In the genomic region with DNA sequence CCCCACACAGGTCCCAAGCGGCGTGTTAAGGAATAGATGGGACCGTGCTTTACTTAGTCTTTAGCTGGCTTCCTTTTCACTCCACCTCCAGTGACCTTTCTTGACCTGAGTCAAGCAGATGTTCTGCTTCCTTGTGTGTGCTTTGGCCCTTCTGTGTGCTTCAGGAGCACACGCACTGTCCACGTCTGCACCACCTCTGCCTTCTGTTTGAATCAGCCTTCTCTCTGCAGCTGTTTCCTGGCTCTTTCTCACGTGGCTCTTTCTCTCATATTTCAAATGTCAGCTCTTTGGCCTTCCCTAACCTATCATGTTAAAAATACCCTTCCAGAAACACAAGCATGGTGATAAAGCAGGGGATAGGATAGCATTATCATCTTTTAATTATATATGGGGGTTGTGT, we compare ENCODE assay signal across 20 mouse cellular contexts. TPM values are rescaled to one million over a fixed set of nuclear protein-coding genes. Genes with fewer than 3 reads are reported as not detected.
DNase-seq lines count a peak whose midpoint lies in the region; ATAC-seq and TF ChIP-seq lines count a peak whose summit lies in the region.
"Had no signal": no experiment of that assay in that cellular context is flagged by ENCODE, and none has a peak within 500 bp of the region (broad histone marks: within the 10 kb centered on the region; RNA-seq: fewer than 3 reads in every experiment).

No protein-coding gene starts in this region.

- no peaks in the 10 kb centered on the region for H3K9me3 ChIP-seq in kidney, postnatal 0 days (replicated peaks; ENCODE audit: low read length)
- H3K9me3 ChIP-seq in kidney, embryonic 14.5 days (ENCODE audit: control insufficient read depth, low read length) = no peaks in the 10 kb centered on the region
- H3K9me3 ChIP-seq: forebrain, embryonic 10.5 days; midbrain, embryonic 13.5 days had no signal

- no peak overlapping the region for H3K27ac ChIP-seq in kidney, postnatal 0 days
- no peak overlapping the region for H3K27ac ChIP-seq in kidney, embryonic 14.5 days (ENCODE audit: low read depth, low read length)
- H3K27ac ChIP-seq in testis, adult 2 months (ENCODE audit: control insufficient read depth, insufficient read depth, low read depth, low read length) = peak overlapping the region; percentile 68
- H3K27ac ChIP-seq: forebrain, embryonic 10.5 days; hindbrain, postnatal 0 days; midbrain, embryonic 13.5 days; stomach, postnatal 0 days had no signal

- no peak for TF ChIP-seq CTCF in kidney, postnatal 0 days (IDR thresholded peaks at IDR 0.05; ENCODE audit: low read depth)
- TF ChIP-seq CTCF in testis, adult 2 months (IDR thresholded peaks at IDR 0.05; ENCODE audit: control insufficient read depth, insufficient read depth, insufficient replicate concordance, low read depth, low read length) = no peak

- 0 out of 2 replicates have a peak, but pooled peaks cover 3% of the 10 kb centered on the region for H3K4me1 ChIP-seq in kidney, postnatal 0 days (replicated peaks; ENCODE audit: insufficient read depth, low read length)
- H3K4me1 ChIP-seq in kidney, embryonic 14.5 days (ENCODE audit: control insufficient read depth, insufficient read depth, low read length) = no peaks in the 10 kb centered on the region
- peaks cover 5% of the 10 kb centered on the region; the same call in 1 of the 2 replicates for H3K4me1 ChIP-seq in testis, adult 2 months (ENCODE audit: control insufficient read depth, insufficient read depth, low read length)
- H3K4me1 ChIP-seq: midbrain, embryonic 13.5 days had no signal

- no peak; the same call in 1 of the 2 replicates for ATAC-seq in kidney, postnatal 0 days (replicated peaks; ENCODE audit: low FRiP score, low read depth)
- no peak for ATAC-seq in kidney, embryonic 14.5 days (ENCODE audit: low FRiP score, low TSS enrichment)
- ATAC-seq: CD4-positive, CD25-positive, alpha-beta regulatory T cell, adult 4 months; forebrain, embryonic 16.5 days; hindbrain, postnatal 0 days; midbrain, embryonic 13.5 days had no signal

- DNase-seq in gastrocnemius, adult 18-20 months (ENCODE audit: low spot score) = peak; percentile 13
- no peak for DNase-seq in gastrocnemius, postnatal 4 days (ENCODE audit: low spot score in 2 of 2)
- DNase-seq in kidney, postnatal 0 days (ENCODE audit: low spot score) = peak; percentile 35
- DNase-seq in testis, postnatal 10 days (ENCODE audit: low spot score) = no peak
- no peak for DNase-seq in cerebellum, adult 11 months
- no peak for DNase-seq in urinary bladder, postnatal 4 days (ENCODE audit: low spot score in 2 of 2)
- DNase-seq: cerebellum, adult 11-12 months; cerebellum, postnatal 10 days; kidney, adult 18-20 months; left cerebral cortex, postnatal 4 days; lung, postnatal 14 days had no signal

- no peak overlapping the region for H3K4me3 ChIP-seq in kidney, postnatal 0 days (replicated peaks; ENCODE audit: low read depth, low read length)
- H3K4me3 ChIP-seq in kidney, embryonic 14.5 days (ENCODE audit: low read length) = no peak overlapping the region
- peak overlapping the region; percentile 39 for H3K4me3 ChIP-seq in testis, adult 2 months (ENCODE audit: control insufficient read depth, low read depth, low read length)
- H3K4me3 ChIP-seq: forebrain, embryonic 10.5 days; midbrain, embryonic 13.5 days had no signal

- no peak overlapping the region for H3K4me2 ChIP-seq in kidney, postnatal 0 days (ENCODE audit: low read length)
- no peak overlapping the region for H3K4me2 ChIP-seq in kidney, embryonic 14.5 days (replicated peaks; ENCODE audit: low read depth, low read length)
- H3K4me2 ChIP-seq: midbrain, embryonic 13.5 days had no signal

- peaks cover 18% of the 10 kb centered on the region; the same call in 1 of the 2 replicates for H3K36me3 ChIP-seq in kidney, postnatal 0 days (ENCODE audit: insufficient read depth, low read length)
- H3K36me3 ChIP-seq in kidney, embryonic 14.5 days (ENCODE audit: control insufficient read depth, insufficient read depth, low read length) = peaks cover 13% of the 10 kb centered on the region; the same call in 1 of the 2 replicates
- H3K36me3 ChIP-seq in testis, adult 2 months (ENCODE audit: control insufficient read depth, insufficient read depth, low read length) = peaks cover 4% of the 10 kb centered on the region
- H3K36me3 ChIP-seq: midbrain, embryonic 13.5 days had no signal

- TF ChIP-seq POLR2A in testis, adult 2 months (IDR thresholded peaks at IDR 0.05; ENCODE audit: control insufficient read depth, low read depth, low read length) = no peak

- no peaks in the 10 kb centered on the region for H3K27me3 ChIP-seq in kidney, postnatal 0 days (ENCODE audit: insufficient read depth, low read length)
- no peaks in the 10 kb centered on the region for H3K27me3 ChIP-seq in kidney, embryonic 14.5 days (ENCODE audit: control insufficient read depth, insufficient read depth, low read length)
- no peaks in the 10 kb centered on the region for H3K27me3 ChIP-seq in testis, adult 2 months (ENCODE audit: control insufficient read depth, insufficient read depth, low read length)
- H3K27me3 ChIP-seq: midbrain, embryonic 13.5 days had no signal

- H3K9ac ChIP-seq in kidney, postnatal 0 days (ENCODE audit: low read depth, low read length) = no peak overlapping the region
- no peak overlapping the region for H3K9ac ChIP-seq in kidney, embryonic 14.5 days (ENCODE audit: low read depth, low read length)
- H3K9ac ChIP-seq: midbrain, embryonic 13.5 days had no signal

- WGBS in kidney, postnatal 0 days = 40% methylated on average over 6 of the region's 6 CpGs
- WGBS in kidney, embryonic 14.5 days = 42% methylated on average over 6 of the region's 6 CpGs

RNA-seq across cellular contexts. Expression of gene Abca4, which starts 42.7 kb away (rescaled TPM):
- under 1 TPM; 0.53 to 0.62 TPM for total RNA-seq in gastrocnemius, adult 18-20 months (2021)
- 1 to 10 TPM; 1.9 to 2.9 TPM for total RNA-seq in gastrocnemius, postnatal 4 days (2021)
- polyA plus RNA-seq in kidney, postnatal 0 days (2015; fragmentation: Nextera tagmentation; extraction: Ambion mirVana) = 1.0 and 1.2 TPM in 2 replicates
- polyA plus RNA-seq in kidney, embryonic 14.5 days (2014; fragmentation: Nextera tagmentation; extraction: Ambion mirVana) = 0.70 and 0.84 TPM in 2 replicates
- polyA plus RNA-seq in testis, adult 2 months (2012; rRNA removed) = 0.38 and 0.65 TPM in 2 replicates
- total RNA-seq: monocyte, adult 5-6 weeks had no signal
- polyA plus RNA-seq: CD4-positive, CD25-positive, alpha-beta regulatory T cell, adult 4 months had no signal

RNA-seq across cellular contexts. Expression of gene Arhgap29, which starts 49.2 kb away (rescaled TPM):
- total RNA-seq in gastrocnemius, adult 18-20 months (2021) = 10 to 100 TPM in 1 of 2 experiments, 1 to 10 TPM in 1; 9.0 to 18.0 TPM
- total RNA-seq in gastrocnemius, postnatal 4 days (2021) = 100 to 1,000 TPM in 1 of 2 experiments, 10 to 100 TPM in 1; 87.7 to 101 TPM
- 36.2 and 38.5 TPM in 2 replicates for polyA plus RNA-seq in kidney, postnatal 0 days (2015; fragmentation: Nextera tagmentation; extraction: Ambion mirVana)
- 26.4 and 49.7 TPM in 2 replicates for polyA plus RNA-seq in kidney, embryonic 14.5 days (2014; fragmentation: Nextera tagmentation; extraction: Ambion mirVana)
- polyA plus RNA-seq in testis, adult 2 months (2012; rRNA removed) = 72.9 and 78.3 TPM in 2 replicates

Comparison
In these comparisons a context has a peak if more than half of its experiments do, and no peak if none do; other contexts are left out.
1. DNase-seq: peak in gastrocnemius, adult 18-20 months (single experiment) and kidney, postnatal 0 days (single experiment); none in gastrocnemius, postnatal 4 days (0 of 2), testis, postnatal 10 days (single experiment), cerebellum, adult 11 months (single experiment) and urinary bladder, postnatal 4 days (0 of 2).